Mouse (Mus musculus): ENCODE results near the gene Ppil1.

GRCm38 (mm10) chr17:29273889-29274288 is 9.9 kb upstream of the Ppil1 start:
- TF ChIP-seq CTCF (IDR thresholded peaks at IDR 0.05; ENCODE audit: low read depth, low read length) (no peak), POLR2A (IDR thresholded peaks at IDR 0.05; ENCODE audit: insufficient read depth, low read length) (no peak)
